ENCODE assay signal across 8 mouse cellular contexts in the genomic region with DNA sequence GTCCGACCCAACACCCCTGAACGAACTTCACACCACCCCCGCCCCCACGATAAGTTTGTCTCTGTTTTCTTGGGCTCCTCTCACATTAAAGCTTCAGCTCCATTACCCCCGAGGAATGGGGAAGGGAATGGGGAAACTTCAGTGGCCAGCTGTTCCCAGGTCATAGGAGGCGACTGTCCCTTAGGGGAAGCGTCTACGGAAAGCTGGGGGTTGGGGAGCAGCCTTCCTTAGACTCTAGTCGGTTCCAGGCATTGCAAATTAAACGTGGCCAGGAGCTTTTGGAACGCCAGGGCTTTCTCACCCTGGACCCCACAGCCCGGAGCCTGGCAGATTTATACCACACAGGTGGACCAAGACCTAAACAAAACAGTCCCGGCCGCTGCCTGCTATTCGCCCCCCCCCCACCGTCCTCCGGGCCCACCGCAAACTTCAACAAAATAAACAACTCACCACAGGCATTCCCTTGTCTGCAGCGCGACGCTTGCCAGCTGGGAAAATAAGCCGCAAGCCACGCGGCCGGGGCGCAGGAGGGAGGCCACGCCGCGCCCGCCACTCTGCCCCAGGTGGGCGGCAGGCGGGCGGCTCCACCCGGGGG. TPM values are rescaled to one million over a fixed set of nuclear protein-coding genes. Genes with fewer than 3 reads are reported as not detected.
DNase-seq lines count a peak whose midpoint lies in the region; ATAC-seq and TF ChIP-seq lines count a peak whose summit lies in the region.

No protein-coding gene starts in this region.

- peak overlapping the region; percentile 55; the same call in 1 of the 2 replicates for H3K4me3 ChIP-seq in spleen, adult 2 months (ENCODE audit: extremely low read depth, insufficient read depth, insufficient read length)
- peak overlapping the region; percentile 74 for H3K4me3 ChIP-seq in forebrain, embryonic 16.5 days (replicated peaks; ENCODE audit: low read length)
- H3K4me3 ChIP-seq in kidney, adult 2 months (ENCODE audit: insufficient read depth, low read depth, low read length): peak overlapping the region; percentile 74
- peak overlapping the region; percentile 81 for H3K4me3 ChIP-seq in midbrain, embryonic 13.5 days (replicated peaks)

- peaks cover 33% of the 10 kb centered on the region for H3K27me3 ChIP-seq in spleen, adult 2 months (ENCODE audit: control insufficient read depth, insufficient read depth, low read length)
- H3K27me3 ChIP-seq in forebrain, embryonic 16.5 days (replicated peaks; ENCODE audit: control insufficient read depth, insufficient read depth, low read length): no peaks in the 10 kb centered on the region
- no peaks in the 10 kb centered on the region for H3K27me3 ChIP-seq in kidney, adult 2 months (replicated peaks; ENCODE audit: control insufficient read depth, insufficient read depth, low read length)
- H3K27me3 ChIP-seq in midbrain, embryonic 13.5 days: no peaks in the 10 kb centered on the region

- no peak for DNase-seq in spleen, adult 2 months (ENCODE audit: low read depth in 1 of 2, low spot score in 2 of 2)
- no peak for DNase-seq in spleen, postnatal 14 days (ENCODE audit: low spot score in 2 of 2)
- DNase-seq in kidney, adult 2 months: peak; percentile 43
- DNase-seq in thymus, postnatal 10 days (ENCODE audit: low spot score in 2 of 2): no peak
- no peak for DNase-seq in c-Kit-positive CD71-positive TER-119-positive erythroid progenitor cells, embryonic 14.5 days (ENCODE audit: low spot score)

- TF ChIP-seq POLR2A in spleen, adult 2 months (IDR thresholded peaks at IDR 0.05; ENCODE audit: low read depth, low read length): no peak
- TF ChIP-seq POLR2A in kidney, adult 2 months (IDR thresholded peaks at IDR 0.05; ENCODE audit: low read depth, low read length): no peak

- no peak overlapping the region for H3K27ac ChIP-seq in spleen, adult 2 months (ENCODE audit: insufficient read depth, low read length)
- peak overlapping the region; percentile 86 for H3K27ac ChIP-seq in forebrain, embryonic 16.5 days (ENCODE audit: low read length)
- peak overlapping the region; percentile 58; the same call in 1 of the 2 replicates for H3K27ac ChIP-seq in kidney, adult 2 months (ENCODE audit: insufficient read depth, low read depth, low read length)
- peak overlapping the region; percentile 96 for H3K27ac ChIP-seq in midbrain, embryonic 13.5 days

- no peaks in the 10 kb centered on the region for H3K9me3 ChIP-seq in forebrain, embryonic 16.5 days (ENCODE audit: control insufficient read depth, low read length)
- no peaks in the 10 kb centered on the region for H3K9me3 ChIP-seq in midbrain, embryonic 13.5 days

- no peaks in the 10 kb centered on the region for H3K36me3 ChIP-seq in spleen, adult 2 months (ENCODE audit: control insufficient read depth, insufficient read depth, low read length)
- no peaks in the 10 kb centered on the region for H3K36me3 ChIP-seq in forebrain, embryonic 16.5 days (ENCODE audit: control insufficient read depth, insufficient read depth)
- H3K36me3 ChIP-seq in kidney, adult 2 months (ENCODE audit: control insufficient read depth, insufficient read depth, low read length): no peaks in the 10 kb centered on the region
- no peaks in the 10 kb centered on the region for H3K36me3 ChIP-seq in midbrain, embryonic 13.5 days

- WGBS in spleen, adult 2 months: 2% methylated on average over 34 of the region's 34 CpGs
- 0% methylated on average over 34 of the region's 34 CpGs for WGBS in forebrain, embryonic 16.5 days
- 1% methylated on average over 34 of the region's 34 CpGs for WGBS in kidney, adult 2 months
- under 1% methylated on average over 34 of the region's 34 CpGs for WGBS in midbrain, embryonic 13.5 days

- no peak for ATAC-seq in forebrain, embryonic 16.5 days
- peak; percentile 27; the same call in 1 of the 2 replicates for ATAC-seq in midbrain, embryonic 13.5 days
- ATAC-seq in granulocyte monocyte progenitor cell, adult 5-6 weeks (replicated peaks; ENCODE audit: poor library complexity, severe bottlenecking): no peak

- peak overlapping the region; percentile 79 for H3K9ac ChIP-seq in forebrain, embryonic 16.5 days (replicated peaks; ENCODE audit: low read depth, low read length)
- H3K9ac ChIP-seq in midbrain, embryonic 13.5 days (replicated peaks): peak overlapping the region; percentile 88

- TF ChIP-seq CTCF in spleen, adult 2 months (IDR thresholded peaks at IDR 0.05; ENCODE audit: extremely low read depth, insufficient read depth, insufficient read length, insufficient replicate concordance): no peak
- no peak for TF ChIP-seq CTCF in kidney, adult 2 months (conservative IDR thresholded peaks at IDR 0.05; ENCODE audit: insufficient read depth, insufficient read length, low read depth, low read length)

- H3K4me1 ChIP-seq in spleen, adult 2 months (ENCODE audit: control insufficient read depth, insufficient read depth, insufficient read length): peaks cover 12% of the 10 kb centered on the region; the same call in 1 of the 2 replicates
- H3K4me1 ChIP-seq in forebrain, embryonic 16.5 days (replicated peaks; ENCODE audit: control insufficient read depth, insufficient read depth, low read length): peaks cover 21% of the 10 kb centered on the region
- peaks cover 3% of the 10 kb centered on the region; the same call in 1 of the 2 replicates for H3K4me1 ChIP-seq in kidney, adult 2 months (ENCODE audit: control insufficient read depth, insufficient read depth, low read length)
- peaks cover 32% of the 10 kb centered on the region for H3K4me1 ChIP-seq in midbrain, embryonic 13.5 days (replicated peaks)

- H3K4me2 ChIP-seq in forebrain, embryonic 16.5 days (ENCODE audit: low read length): peak overlapping the region; percentile 92
- H3K4me2 ChIP-seq in midbrain, embryonic 13.5 days (replicated peaks): peak overlapping the region; percentile 79

RNA-seq across cellular contexts. Expression of a gene that starts 0.6 kb away (rescaled TPM):
- polyA plus RNA-seq in spleen, adult 2 months (2012; rRNA removed): 11.4 and 12.9 TPM in 2 replicates
- 43.0 and 48.7 TPM in 2 replicates for polyA plus RNA-seq in forebrain, embryonic 16.5 days (2015; fragmentation: Nextera tagmentation; extraction: Ambion mirVana)
- 13.8 and 16.2 TPM in 2 replicates for polyA plus RNA-seq in kidney, adult 2 months (2012; rRNA removed)
- 72.4 and 79.8 TPM in 2 replicates for polyA plus RNA-seq in midbrain, embryonic 13.5 days (2015; fragmentation: Nextera tagmentation; extraction: Ambion mirVana)
- not detected in 2 replicates for total RNA-seq in granulocyte monocyte progenitor cell, adult 5-6 weeks (2014; fragmentation: Nextera tagmentation)
- total RNA-seq in granulocyte monocyte progenitor cell, adult 5-6 weeks (2017): not detected in 2 replicates
